Mouse (Mus musculus) forebrain, postnatal 0 days (tissue): ENCODE measurements around the gene Vps13d. TPM values are rescaled to one million over a fixed set of nuclear protein-coding genes. Genes with fewer than 3 reads are reported as not detected.

Experiments
- ATAC-seq: fragments of 200-750 bp; cut with Nextera tagmentation; 2 replicates; pipeline ENCODE4 v1.8.0; 2017; ENCODE audit warnings: mild to moderate bottlenecking, moderate library complexity
- DNase-seq: peaks from one replicate; pipeline ENCODE4 v3.0.0-alpha.2; 2015
- H3K27ac ChIP-seq: fragments of 300-500 bp; sonication (generic); 2 replicates; pipeline ENCODE4 v1.5.1; 2014; ENCODE audit warnings: low read depth, mild to moderate bottlenecking, antibody characterized with exemption, low read length, moderate library complexity, mixed read lengths
- H3K27me3 ChIP-seq: fragments of 300-500 bp; sonication (generic); 2 replicates; pipeline ENCODE4 v1.6.1; 2014; ENCODE audit warnings: mild to moderate bottlenecking, low read length, mixed read lengths; ENCODE audit not compliant: insufficient read depth
- H3K36me3 ChIP-seq: fragments of 300-500 bp; sonication (generic); 2 replicates; pipeline ENCODE4 v1.6.1; 2014; ENCODE audit warnings: mild to moderate bottlenecking, moderate library complexity; ENCODE audit not compliant: insufficient read depth
- H3K4me1 ChIP-seq: fragments of 300-500 bp; sonication (generic); 2 replicates; pipeline ENCODE4 v1.6.1; 2014; ENCODE audit warnings: antibody characterized with exemption; ENCODE audit not compliant: insufficient read depth
- H3K4me2 ChIP-seq: fragments of 300-500 bp; sonication (generic); 2 replicates; pipeline ENCODE4 v1.6.1; 2014; ENCODE audit warnings: low read depth, mild to moderate bottlenecking, moderate library complexity
- H3K4me3 ChIP-seq: fragments of 300-500 bp; sonication (generic); 2 replicates; pipeline ENCODE4 v1.5.1; 2014; ENCODE audit warnings: low read depth, low read length, mixed read lengths
- H3K9ac ChIP-seq: fragments of 300-500 bp; sonication (generic); 2 replicates; pipeline ENCODE4 v1.6.1; 2014; ENCODE audit warnings: mild to moderate bottlenecking
- H3K9me3 ChIP-seq: fragments of 300-500 bp; sonication (generic); 2 replicates; pipeline ENCODE4 v1.6.1; 2016; ENCODE audit warnings: low read length
- CTCF ChIP-seq: sonication (generic); IDR thresholded peaks from 2 replicates; pipeline ENCODE4 v1.5.1; 2016; ENCODE audit warnings: antibody characterized with exemption, control low read depth, low read depth
- WGBS: fragments of 180-500 bp; shearing (Covaris S2); extraction: QIAGEN DNeasy Blood & Tissue Kit; methylation state at CpG from one replicate; pipeline ENCODE4 v1.1.7; 2014; 5-methylcytosine and 5-hydroxymethylcytosine counted together
- polyA plus RNA-seq: library from polyadenylated mRNA; unstranded; fragments of >200 nt; fragmentation: Nextera tagmentation; extraction: Ambion mirVana; gene quantifications from 2 replicates; pipeline ENCODE4 v1.2.1, GENCODE M21; 2015
- total RNA-seq: library from RNA; depleted of rRNA; stranded (reverse); fragments of >200 nt; gene quantifications from 2 replicates; pipeline ENCODE4 v1.2.3, GENCODE M21; 2014

Gene Vps13d
- total and polyA plus RNA-seq, 2 experiments from 2014 or later: 6.4 to 30.8 TPM

DNA sequence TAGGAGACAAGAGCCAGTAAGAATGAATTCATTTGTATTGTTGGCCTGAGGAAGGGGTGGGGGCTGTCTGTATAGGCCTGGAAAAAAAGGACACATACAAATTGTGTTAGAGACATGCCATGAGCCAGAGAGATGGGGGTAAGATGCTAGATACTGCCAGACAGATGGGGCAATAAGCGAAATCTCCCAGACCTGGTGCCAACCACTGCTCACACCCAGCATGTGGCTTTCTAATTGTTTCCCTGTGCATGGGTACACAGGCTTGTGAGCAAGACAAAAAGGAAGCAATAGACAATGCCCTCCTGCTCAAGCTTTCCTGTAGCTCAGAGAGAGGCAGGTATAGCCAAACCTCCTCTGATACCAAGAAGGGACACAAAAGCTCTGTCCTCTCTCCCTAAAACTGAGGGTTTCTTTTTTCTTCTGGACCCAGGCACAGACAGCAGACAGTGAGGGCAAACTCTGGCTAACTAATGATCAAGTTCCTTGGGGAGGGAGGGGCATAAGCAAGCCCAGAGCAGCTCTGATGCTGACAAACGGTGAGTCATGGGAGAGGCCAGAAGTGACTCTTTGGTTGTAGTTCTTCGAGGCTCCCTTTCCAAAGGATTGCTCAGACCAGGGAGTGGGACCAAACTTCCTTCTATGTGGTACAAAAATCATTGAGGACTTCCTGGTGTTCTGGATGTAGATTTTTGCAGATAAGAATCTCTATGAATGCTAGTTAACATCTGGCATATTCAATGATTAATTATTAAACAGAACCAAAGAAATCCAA lies 196.7 kb downstream of the Vps13d start:
- Histone ChIP-seq H3K9me3 (no peaks in the 10 kb centered on the region), H3K27me3 (no peaks in the 10 kb centered on the region), H3K36me3 (no peaks in the 10 kb centered on the region), H3K4me1 (no peaks in the 10 kb centered on the region), H3K9ac (no peak overlapping the region), H3K27ac (no peak overlapping the region), H3K4me2 (no peak overlapping the region), H3K4me3 (no peak overlapping the region)
- ATAC-seq (no peak), DNase-seq (no peak)
- 71% methylated on average over 3 of the region's 3 CpGs for WGBS
- TF ChIP-seq CTCF: no peak

DNA sequence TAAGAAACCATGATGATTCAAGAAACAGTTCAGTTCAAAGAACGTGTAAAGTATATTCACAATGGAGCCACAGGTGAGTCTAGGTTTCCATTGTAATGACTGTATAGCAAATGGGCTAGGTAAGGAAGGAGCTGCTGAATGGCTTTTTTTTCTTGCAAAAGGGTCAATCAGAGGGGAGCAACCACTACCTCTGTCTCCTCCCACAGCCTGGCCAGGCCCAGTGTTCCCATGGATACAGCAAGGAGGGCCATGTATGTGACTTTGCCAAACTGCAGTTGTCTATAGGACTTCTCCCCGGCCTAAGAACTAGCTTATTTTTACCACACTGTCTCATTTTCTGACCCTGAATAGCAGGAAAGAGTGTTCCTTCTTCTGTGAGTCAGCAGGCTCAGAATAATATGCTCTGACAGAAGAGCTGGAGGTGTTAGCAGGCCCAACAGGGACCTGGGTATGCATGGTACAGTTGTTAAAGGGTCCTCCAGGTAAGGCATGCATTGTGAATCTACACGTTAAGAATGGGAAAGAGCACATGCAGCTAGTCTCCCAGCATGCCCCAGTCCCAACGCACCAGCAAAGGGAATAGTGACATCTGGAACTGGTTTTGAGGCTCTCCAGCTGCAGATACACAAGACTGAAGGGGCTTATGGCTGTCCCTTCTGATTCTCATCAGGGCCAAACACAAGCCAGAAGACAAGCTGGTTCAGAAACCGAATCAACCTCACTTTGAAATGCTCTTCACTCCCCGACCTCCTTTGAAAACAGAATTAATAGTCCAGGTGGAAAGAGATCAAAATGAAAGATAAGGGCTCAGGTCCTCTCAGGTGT lies 197.6 kb downstream of the Vps13d start:
- H3K9ac ChIP-seq: no peak overlapping the region
- no peaks in the 10 kb centered on the region for H3K27me3 ChIP-seq
- H3K36me3 ChIP-seq: no peaks in the 10 kb centered on the region
- ATAC-seq (no peak), DNase-seq (no peak)
- H3K27ac ChIP-seq: no peak overlapping the region
- no peak for TF ChIP-seq CTCF
- no peaks in the 10 kb centered on the region for H3K9me3 ChIP-seq
- no peak overlapping the region for H3K4me2 ChIP-seq
- 79% methylated on average over 6 of the region's 6 CpGs for WGBS
- no peaks in the 10 kb centered on the region for H3K4me1 ChIP-seq
- no peak overlapping the region for H3K4me3 ChIP-seq

- ATAC-seq: no peak
- Histone ChIP-seq H3K9me3 (no peaks in the 10 kb centered on the region), H3K27ac (no peak overlapping the region), H3K4me2 (no peak overlapping the region), H3K4me3 (no peak overlapping the region), H3K36me3 (no peaks in the 10 kb centered on the region), H3K27me3 (no peaks in the 10 kb centered on the region), H3K9ac (no peak overlapping the region), H3K4me1 (no peaks in the 10 kb centered on the region)
- DNase-seq: no peak
- 75% methylated on average over 1 of the region's 1 CpGs for WGBS
- TF ChIP-seq CTCF: no peak
Observed at GRCm38 (mm10) chr4:144995826-144996225, 199.0 kb downstream of the Vps13d start.

GRCm38 (mm10) chr4:144993047-144993917 lies 201.5 kb downstream of the Vps13d start:
- no peaks in the 10 kb centered on the region for H3K27me3 ChIP-seq
- no peak overlapping the region for H3K9ac ChIP-seq
- no peak for TF ChIP-seq CTCF
- H3K36me3 ChIP-seq: no peaks in the 10 kb centered on the region
- H3K27ac ChIP-seq: no peak overlapping the region
- no peak overlapping the region for H3K4me2 ChIP-seq
- no peak overlapping the region for H3K4me3 ChIP-seq
- ATAC-seq (peak; percentile 36; the same call in 1 of the 2 replicates), DNase-seq (no peak)
- 63% methylated on average over 9 of the region's 9 CpGs for WGBS
- H3K4me1 ChIP-seq: no peaks in the 10 kb centered on the region
- no peaks in the 10 kb centered on the region for H3K9me3 ChIP-seq

- H3K4me2 ChIP-seq: no peak overlapping the region
- no peak overlapping the region for H3K4me3 ChIP-seq
- no peaks in the 10 kb centered on the region for H3K4me1 ChIP-seq
- no peak for ATAC-seq
- no peak for DNase-seq
- no peak overlapping the region for H3K9ac ChIP-seq
- H3K9me3 ChIP-seq: no peaks in the 10 kb centered on the region
- 16% methylated on average over 3 of the region's 3 CpGs for WGBS
- no peaks in the 10 kb centered on the region for H3K36me3 ChIP-seq
- H3K27ac ChIP-seq: no peak overlapping the region
- TF ChIP-seq CTCF: no peak
- H3K27me3 ChIP-seq: no peaks in the 10 kb centered on the region
Observed at GRCm38 (mm10) chr4:144992413-144992812, 202.4 kb downstream of the Vps13d start.

GRCm38 (mm10) chr4:144988443-144989206 lies 206.2 kb downstream of the Vps13d start:
- Histone ChIP-seq H3K27ac (no peak overlapping the region), H3K9ac (no peak overlapping the region), H3K9me3 (no peaks in the 10 kb centered on the region), H3K4me3 (no peak overlapping the region), H3K27me3 (no peaks in the 10 kb centered on the region), H3K4me2 (no peak overlapping the region), H3K36me3 (no peaks in the 10 kb centered on the region), H3K4me1 (no peaks in the 10 kb centered on the region)
- no peak for TF ChIP-seq CTCF
- WGBS: 82% methylated on average over 5 of the region's 5 CpGs
- DNase-seq: no peak
- ATAC-seq: no peak
